Mouse (Mus musculus) forebrain, postnatal 0 days (tissue): Measurements from ENCODE around the gene Mrps7. TPM values are rescaled to one million over a fixed set of nuclear protein-coding genes. Genes with fewer than 3 reads are reported as not detected.

Source experiments
- ATAC-seq: fragments of 200-750 bp; cut with Nextera tagmentation; 2 replicates; pipeline ENCODE4 v1.8.0; 2017; ENCODE audit warnings: mild to moderate bottlenecking, moderate library complexity
- DNase-seq: peaks from one replicate; pipeline ENCODE4 v3.0.0-alpha.2; 2015
- H3K27ac ChIP-seq: fragments of 300-500 bp; sonication (generic); 2 replicates; pipeline ENCODE4 v1.5.1; 2014; ENCODE audit warnings: low read depth, mild to moderate bottlenecking, antibody characterized with exemption, low read length, moderate library complexity, mixed read lengths
- H3K27me3 ChIP-seq: fragments of 300-500 bp; sonication (generic); 2 replicates; pipeline ENCODE4 v1.6.1; 2014; ENCODE audit warnings: mild to moderate bottlenecking, low read length, mixed read lengths; ENCODE audit not compliant: insufficient read depth
- H3K36me3 ChIP-seq: fragments of 300-500 bp; sonication (generic); 2 replicates; pipeline ENCODE4 v1.6.1; 2014; ENCODE audit warnings: mild to moderate bottlenecking, moderate library complexity; ENCODE audit not compliant: insufficient read depth
- H3K4me1 ChIP-seq: fragments of 300-500 bp; sonication (generic); 2 replicates; pipeline ENCODE4 v1.6.1; 2014; ENCODE audit warnings: antibody characterized with exemption; ENCODE audit not compliant: insufficient read depth
- H3K4me2 ChIP-seq: fragments of 300-500 bp; sonication (generic); 2 replicates; pipeline ENCODE4 v1.6.1; 2014; ENCODE audit warnings: low read depth, mild to moderate bottlenecking, moderate library complexity
- H3K4me3 ChIP-seq: fragments of 300-500 bp; sonication (generic); 2 replicates; pipeline ENCODE4 v1.5.1; 2014; ENCODE audit warnings: low read depth, low read length, mixed read lengths
- H3K9ac ChIP-seq: fragments of 300-500 bp; sonication (generic); 2 replicates; pipeline ENCODE4 v1.6.1; 2014; ENCODE audit warnings: mild to moderate bottlenecking
- H3K9me3 ChIP-seq: fragments of 300-500 bp; sonication (generic); 2 replicates; pipeline ENCODE4 v1.6.1; 2016; ENCODE audit warnings: low read length
- CTCF ChIP-seq: sonication (generic); IDR thresholded peaks from 2 replicates; pipeline ENCODE4 v1.5.1; 2016; ENCODE audit warnings: antibody characterized with exemption, control low read depth, low read depth
- WGBS: fragments of 180-500 bp; shearing (Covaris S2); extraction: QIAGEN DNeasy Blood & Tissue Kit; methylation state at CpG from one replicate; pipeline ENCODE4 v1.1.7; 2014; 5-methylcytosine and 5-hydroxymethylcytosine counted together
- polyA plus RNA-seq: library from polyadenylated mRNA; unstranded; fragments of >200 nt; fragmentation: Nextera tagmentation; extraction: Ambion mirVana; gene quantifications from 2 replicates; pipeline ENCODE4 v1.2.1, GENCODE M21; 2015
- total RNA-seq: library from RNA; depleted of rRNA; stranded (reverse); fragments of >200 nt; gene quantifications from 2 replicates; pipeline ENCODE4 v1.2.3, GENCODE M21; 2014

Mrps7 gene
- total and polyA plus RNA-seq, 2 experiments from 2014 or later, result 34.6 to 78.1 TPM

- H3K27me3 ChIP-seq, result no peaks in the 10 kb centered on the region
- peaks cover 14% of the 10 kb centered on the region for H3K4me1 ChIP-seq
- 85% methylated on average over 10 of the region's 10 CpGs for WGBS
- no peak for DNase-seq
- no peaks in the 10 kb centered on the region for H3K9me3 ChIP-seq
- TF ChIP-seq CTCF, result no peak
- no peak overlapping the region for H3K4me3 ChIP-seq
- H3K4me2 ChIP-seq, result no peak overlapping the region
- H3K9ac ChIP-seq, result no peak overlapping the region
- peaks cover 21% of the 10 kb centered on the region for H3K36me3 ChIP-seq
- H3K27ac ChIP-seq, result no peak overlapping the region
- no peak for ATAC-seq
These were observed 10.8 kb downstream of the Mrps7 start for GRCm38 (mm10) chr11:115614346-115615107.

- WGBS, result 81% methylated on average over 15 of the region's 15 CpGs
- H3K9me3 ChIP-seq, result no peaks in the 10 kb centered on the region
- no peak overlapping the region for H3K4me2 ChIP-seq
- no peaks in the 10 kb centered on the region for H3K27me3 ChIP-seq
- peaks cover 14% of the 10 kb centered on the region for H3K4me1 ChIP-seq
- DNase-seq (no peak), ATAC-seq (no peak)
- no peak for TF ChIP-seq CTCF
- no peak overlapping the region for H3K27ac ChIP-seq
- peaks cover 27% of the 10 kb centered on the region for H3K36me3 ChIP-seq
- H3K4me3 ChIP-seq, result no peak overlapping the region
- no peak overlapping the region for H3K9ac ChIP-seq
These were observed 11.5 kb downstream of the Mrps7 start for GRCm38 (mm10) chr11:115615108-115615825.

GRCm38 (mm10) chr11:115615875-115616274 is 12.2 kb downstream of the Mrps7 start:
- Histone ChIP-seq H3K4me1 (peaks cover 14% of the 10 kb centered on the region), H3K27me3 (no peaks in the 10 kb centered on the region), H3K36me3 (peaks cover 33% of the 10 kb centered on the region), H3K9me3 (no peaks in the 10 kb centered on the region), H3K4me3 (no peak overlapping the region), H3K4me2 (no peak overlapping the region), H3K9ac (no peak overlapping the region), H3K27ac (no peak overlapping the region)
- WGBS, result 85% methylated on average over 6 of the region's 6 CpGs
- DNase-seq (no peak), ATAC-seq (no peak)
- TF ChIP-seq CTCF, result no peak

- ATAC-seq (no peak), DNase-seq (no peak)
- H3K27me3 ChIP-seq, result no peaks in the 10 kb centered on the region
- no peaks in the 10 kb centered on the region for H3K9me3 ChIP-seq
- no peak for TF ChIP-seq CTCF
- no peak overlapping the region for H3K4me2 ChIP-seq
- peaks cover 38% of the 10 kb centered on the region for H3K36me3 ChIP-seq
- H3K9ac ChIP-seq, result no peak overlapping the region
- WGBS, result 93% methylated on average over 7 of the region's 7 CpGs
- H3K4me3 ChIP-seq, result no peak overlapping the region
- no peak overlapping the region for H3K27ac ChIP-seq
- H3K4me1 ChIP-seq, result peaks cover 14% of the 10 kb centered on the region
These were observed 12.6 kb downstream of the Mrps7 start for GRCm38 (mm10) chr11:115616371-115616770.

GRCm38 (mm10) chr11:115616893-115617292 is 13.2 kb downstream of the Mrps7 start:
- peaks cover 41% of the 10 kb centered on the region for H3K36me3 ChIP-seq
- H3K27me3 ChIP-seq, result no peaks in the 10 kb centered on the region
- H3K27ac ChIP-seq, result no peak overlapping the region
- no peak overlapping the region for H3K9ac ChIP-seq
- no peak for DNase-seq
- TF ChIP-seq CTCF, result no peak
- no peak for ATAC-seq
- H3K9me3 ChIP-seq, result no peaks in the 10 kb centered on the region
- H3K4me3 ChIP-seq, result no peak overlapping the region
- WGBS, result 84% methylated on average over 6 of the region's 6 CpGs
- no peak overlapping the region for H3K4me2 ChIP-seq
- H3K4me1 ChIP-seq, result peaks cover 9% of the 10 kb centered on the region

GRCm38 (mm10) chr11:115618001-115618400 is 14.3 kb downstream of the Mrps7 start:
- ATAC-seq (no peak), DNase-seq (no peak)
- WGBS, result 67% methylated on average over 2 of the region's 2 CpGs
- no peak overlapping the region for H3K9ac ChIP-seq
- no peaks in the 10 kb centered on the region for H3K27me3 ChIP-seq
- no peak overlapping the region for H3K4me3 ChIP-seq
- no peak overlapping the region for H3K27ac ChIP-seq
- H3K9me3 ChIP-seq, result no peaks in the 10 kb centered on the region
- H3K36me3 ChIP-seq, result peaks cover 51% of the 10 kb centered on the region
- TF ChIP-seq CTCF, result no peak
- H3K4me2 ChIP-seq, result no peak overlapping the region
- peaks cover 5% of the 10 kb centered on the region; the same call in 1 of the 2 replicates for H3K4me1 ChIP-seq

GRCm38 (mm10) chr11:115618732-115619516 is 15.2 kb downstream of the Mrps7 start:
- H3K36me3 ChIP-seq, result peaks cover 52% of the 10 kb centered on the region
- 87% methylated on average over 16 of the region's 16 CpGs for WGBS
- H3K4me3 ChIP-seq, result no peak overlapping the region

More at GRCm38 (mm10) chr11:115618732-115619516, 15.2 kb downstream of the Mrps7 start:
- Histone ChIP-seq H3K9me3 (no peaks in the 10 kb centered on the region), H3K4me2 (no peak overlapping the region), H3K27me3 (no peaks in the 10 kb centered on the region), H3K9ac (no peak overlapping the region), H3K27ac (no peak overlapping the region), H3K4me1 (no peaks in the 10 kb centered on the region)
- DNase-seq (no peak), ATAC-seq (no peak)
- no peak for TF ChIP-seq CTCF
